Mouse (Mus musculus) ovary, postnatal 14 days (tissue): ENCODE results near the gene Antxr2.

Source experiments
- DNase-seq: peaks from one replicate; pipeline ENCODE4 v3.0.0; 2022; ENCODE audit warnings: low spot score

Gene Antxr2

GRCm38 (mm10) chr5:97907482-97907881 lies 123.4 kb downstream of the Antxr2 start:
- DNase-seq, result no peak

GRCm38 (mm10) chr5:97906537-97907266 lies 124.1 kb downstream of the Antxr2 start:
- DNase-seq, result no peak

- DNase-seq, result no peak
Observed at GRCm38 (mm10) chr5:97905856-97906255, 125.0 kb downstream of the Antxr2 start.

- no peak for DNase-seq
Observed at GRCm38 (mm10) chr5:97901096-97901495, 129.7 kb downstream of the Antxr2 start.

DNA sequence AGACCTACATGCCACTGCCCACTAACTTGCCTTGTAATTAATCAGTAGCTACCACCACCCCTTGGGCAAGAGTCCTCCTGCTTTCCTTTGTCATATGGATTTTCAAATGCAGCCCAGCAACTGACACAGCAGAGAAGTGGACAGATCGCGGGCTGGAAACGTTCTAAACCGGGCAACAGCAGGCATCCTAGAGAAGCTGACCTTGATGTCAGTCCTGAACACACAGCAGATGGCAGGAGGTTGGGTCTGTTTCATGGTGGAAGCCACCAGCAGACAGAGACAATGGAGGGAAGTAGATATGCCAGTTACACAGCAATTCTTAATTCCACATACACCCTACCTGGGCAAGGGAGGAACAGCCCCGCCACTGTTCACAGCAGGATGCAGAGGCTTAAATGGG lies 131.5 kb downstream of the Antxr2 start:
- no peak for DNase-seq

- DNase-seq, result no peak
Observed at GRCm38 (mm10) chr5:97885427-97885826, 145.4 kb downstream of the Antxr2 start.

- DNase-seq, result no peak
Observed at GRCm38 (mm10) chr5:97884110-97884509, 146.7 kb downstream of the Antxr2 start.

GRCm38 (mm10) chr5:97881421-97881820 lies 149.4 kb downstream of the Antxr2 start:
- DNase-seq, result no peak

DNA sequence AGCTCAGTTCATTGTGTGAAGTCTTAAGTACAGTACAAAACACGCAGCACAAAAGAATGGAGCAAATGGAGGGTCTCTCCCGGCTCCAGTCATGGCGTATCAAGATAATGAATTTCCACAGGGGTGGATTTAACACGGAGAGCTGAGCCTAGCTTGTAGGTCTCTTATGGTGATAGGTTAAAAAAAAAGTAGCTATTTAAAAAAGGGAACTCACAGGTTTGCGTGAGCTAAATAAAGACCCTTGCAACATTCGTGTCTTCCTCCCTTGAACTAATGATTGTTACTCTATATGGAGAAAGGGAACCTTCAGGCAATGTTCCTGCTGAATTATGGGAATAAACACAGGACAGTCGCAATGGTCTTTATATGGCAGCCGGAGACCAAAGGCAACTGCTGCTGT lies 150.7 kb downstream of the Antxr2 start:
- DNase-seq, result no peak

DNA sequence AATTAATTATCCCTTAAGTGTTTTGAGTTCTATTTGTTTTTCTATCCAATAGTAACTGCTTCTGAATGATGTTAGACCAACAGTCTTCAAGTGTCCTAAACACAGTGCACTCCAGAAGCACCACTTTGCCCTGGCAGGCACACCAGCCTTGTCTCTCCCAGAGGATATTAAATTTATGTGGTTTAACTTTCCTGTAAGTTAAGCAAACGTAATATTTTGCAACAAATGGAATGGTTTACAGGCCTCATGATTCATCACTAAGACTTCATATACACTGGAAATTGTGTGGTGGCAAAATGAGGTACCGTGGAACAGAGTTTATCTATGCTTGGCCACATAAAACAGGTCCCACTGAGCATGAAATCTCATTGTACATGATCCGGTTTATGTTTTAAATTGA lies 152.0 kb downstream of the Antxr2 start:
- no peak for DNase-seq

GRCm38 (mm10) chr5:97878215-97878794 lies 152.5 kb downstream of the Antxr2 start:
- DNase-seq, result no peak

DNA sequence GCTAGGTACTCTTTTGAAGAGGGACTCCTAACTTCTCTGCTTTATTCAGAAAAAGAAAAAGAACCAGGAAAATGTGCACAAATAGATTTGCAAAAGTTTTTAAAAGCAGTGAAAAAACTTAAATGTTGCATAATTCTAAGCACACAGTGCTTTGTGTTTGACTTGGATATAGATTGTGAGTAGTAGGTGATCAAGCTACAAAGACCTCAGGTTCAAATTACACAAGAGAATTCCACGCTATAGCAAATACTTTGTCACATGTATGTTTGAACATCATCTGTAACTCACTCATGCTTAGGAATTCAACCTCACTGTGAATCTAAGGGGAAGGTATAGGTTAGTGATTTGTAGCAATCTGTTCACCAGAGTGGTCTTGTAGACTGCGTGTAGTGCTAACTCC lies 153.9 kb downstream of the Antxr2 start:
- DNase-seq, result no peak

DNA sequence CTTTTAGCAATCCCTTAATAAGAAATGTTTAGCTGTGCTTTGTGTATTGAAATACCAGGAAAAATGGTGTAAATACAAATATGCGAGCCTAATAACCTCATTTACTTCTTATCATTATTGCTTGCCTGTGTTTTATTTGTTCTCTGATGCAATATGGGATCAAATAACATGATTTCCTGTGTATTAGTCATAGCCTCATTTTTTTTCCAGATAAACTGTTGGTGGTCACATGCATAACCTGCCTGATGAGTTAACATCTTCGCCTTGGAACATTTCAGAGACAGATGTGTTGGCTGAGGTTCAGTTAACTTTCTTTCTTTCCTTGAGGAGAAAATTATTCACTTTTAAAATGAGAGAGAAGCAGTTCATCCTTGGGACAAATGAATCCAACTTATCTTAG lies 162.9 kb downstream of the Antxr2 start:
- DNase-seq, result no peak

DNA sequence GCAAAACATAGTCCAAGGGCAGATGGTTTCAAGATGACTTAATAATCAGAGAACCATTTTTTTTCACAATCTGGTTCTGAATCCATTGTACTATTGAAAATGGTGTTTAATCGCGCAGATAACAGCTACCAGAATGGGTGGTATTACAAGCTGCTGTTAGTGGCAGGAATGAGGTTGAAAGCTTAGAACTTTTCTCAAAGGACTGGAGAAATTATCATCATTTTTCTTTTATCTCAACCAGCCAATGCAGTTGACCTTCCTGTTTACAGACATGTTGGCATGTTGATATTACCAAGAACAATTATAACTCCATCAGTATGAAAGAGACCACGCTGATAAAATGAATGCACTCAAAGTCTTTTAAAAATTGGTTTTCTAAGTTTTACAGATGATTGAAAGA lies 163.9 kb downstream of the Antxr2 start:
- DNase-seq, result no peak

- no peak for DNase-seq
Observed at GRCm38 (mm10) chr5:97857101-97857500, 173.7 kb downstream of the Antxr2 start.

DNA sequence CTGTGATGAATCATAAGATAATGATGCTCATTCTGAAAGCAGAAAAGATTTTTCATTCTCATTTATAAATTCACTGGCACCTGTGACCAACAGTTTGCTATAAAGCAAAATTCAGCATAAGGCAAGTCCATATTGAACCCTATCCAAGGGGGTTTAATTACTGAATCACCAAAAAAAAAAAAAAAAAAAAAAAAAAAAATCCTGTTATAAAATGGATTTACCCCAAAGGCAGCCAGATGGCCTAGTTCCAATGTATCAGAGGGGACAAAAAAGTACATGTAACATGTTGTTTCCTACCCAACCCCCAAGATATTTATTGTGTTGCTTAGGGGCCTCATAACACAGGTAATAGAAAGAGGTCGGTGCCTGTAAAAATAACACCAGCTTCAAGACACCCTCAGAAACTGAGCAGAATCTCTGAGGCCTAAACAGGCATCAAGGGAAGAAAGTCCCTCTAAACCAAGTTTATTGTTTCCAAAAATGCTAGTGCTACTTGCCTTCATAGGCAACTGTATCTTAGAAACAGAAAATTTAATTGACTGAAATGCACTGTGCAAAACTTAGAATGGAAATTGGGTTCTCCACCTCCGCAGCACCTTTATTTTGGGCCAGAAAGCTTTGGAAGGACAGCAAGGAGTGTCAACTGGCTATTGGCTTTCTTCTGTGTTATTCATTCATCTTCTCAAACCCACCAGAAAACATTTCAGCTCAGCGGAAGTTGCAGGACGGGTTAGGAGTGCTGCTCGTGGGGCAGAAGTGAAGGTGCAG lies 178.7 kb downstream of the Antxr2 start:
- DNase-seq, result no peak

DNA sequence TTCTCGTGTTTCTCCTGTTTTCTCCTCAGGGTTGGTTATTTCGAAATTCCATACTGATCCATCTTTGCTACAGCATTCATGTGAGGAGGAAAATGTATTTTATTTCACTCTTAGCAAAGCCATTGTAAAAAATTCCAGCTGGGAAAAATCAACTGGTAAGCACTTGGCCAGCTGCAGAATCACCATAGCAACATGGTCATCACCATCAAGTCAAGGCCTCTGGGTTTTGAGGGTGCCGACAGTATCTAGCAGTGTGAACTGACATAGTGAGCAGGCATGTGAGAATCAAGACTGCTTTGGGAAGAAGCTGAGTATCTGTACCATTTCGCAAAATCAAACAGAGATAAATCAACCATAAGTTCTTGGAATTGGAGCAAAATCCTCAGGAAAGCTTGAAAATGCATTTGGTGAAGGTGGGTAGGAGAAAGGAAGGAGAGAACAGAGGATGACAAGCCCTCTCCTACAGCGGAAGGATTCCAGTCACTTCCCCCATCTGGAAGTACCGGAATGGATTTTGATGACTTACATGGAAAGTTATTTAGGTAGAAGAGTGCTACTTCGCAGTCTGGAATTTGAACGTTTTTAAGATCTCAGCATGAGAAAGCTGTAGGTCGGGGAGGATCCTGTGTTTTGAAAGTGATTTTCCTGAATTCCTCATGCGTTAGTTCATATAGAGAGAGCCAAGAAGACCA lies 183.5 kb downstream of the Antxr2 start:
- DNase-seq, result no peak

- no peak for DNase-seq
Observed at GRCm38 (mm10) chr5:97846503-97846902, 184.3 kb downstream of the Antxr2 start.

DNA sequence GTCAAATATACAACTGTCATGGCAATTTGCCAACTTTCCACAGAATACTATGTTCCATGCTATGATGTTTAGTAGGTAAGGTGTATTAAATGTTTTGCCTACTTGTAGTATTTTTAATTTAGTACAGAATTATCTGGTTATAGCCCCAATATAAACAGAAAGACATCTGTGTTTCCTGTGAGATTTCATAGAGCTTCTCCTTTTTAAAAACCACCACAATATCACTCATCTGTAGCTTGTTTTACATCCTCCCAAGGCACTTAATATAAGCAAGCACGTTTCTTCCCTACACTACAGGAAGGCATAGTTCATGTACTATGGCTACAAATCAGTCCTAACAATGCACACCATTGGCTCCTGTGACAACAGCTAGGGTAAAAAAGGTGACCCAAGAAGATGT lies 188.8 kb downstream of the Antxr2 start:
- no peak for DNase-seq

GRCm38 (mm10) chr5:97839924-97840279 lies 190.9 kb downstream of the Antxr2 start:
- no peak for DNase-seq

DNA sequence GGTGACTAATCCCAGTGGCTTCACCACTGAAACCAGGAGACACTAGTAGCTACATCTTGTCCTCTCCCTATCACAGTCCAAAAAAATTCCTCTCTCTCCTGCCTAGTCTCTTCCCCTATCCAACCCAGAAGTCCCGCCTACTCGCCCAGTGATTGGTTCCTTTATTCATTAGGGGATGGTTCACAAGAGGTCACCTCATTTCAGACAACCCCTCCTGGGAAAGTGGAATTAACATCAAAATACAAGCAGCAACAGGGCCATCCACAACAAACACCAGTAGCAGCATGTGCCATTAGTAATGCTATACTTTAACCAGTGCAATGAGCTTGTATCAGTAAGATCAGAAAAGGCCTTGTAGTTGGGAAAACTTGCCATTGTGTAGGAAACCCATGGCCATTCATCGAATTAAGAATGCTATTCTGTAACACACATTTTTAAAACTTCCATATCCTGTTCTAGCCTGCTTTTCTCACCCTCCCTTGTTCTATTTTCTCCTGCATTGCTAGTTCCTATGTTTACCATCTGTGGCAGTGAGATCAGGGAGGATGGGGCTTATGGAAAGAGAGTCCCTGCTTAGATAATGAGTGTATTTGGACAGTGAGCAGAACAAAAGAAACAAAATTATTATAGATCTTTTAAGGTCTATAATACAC lies 191.4 kb downstream of the Antxr2 start:
- no peak for DNase-seq

DNA sequence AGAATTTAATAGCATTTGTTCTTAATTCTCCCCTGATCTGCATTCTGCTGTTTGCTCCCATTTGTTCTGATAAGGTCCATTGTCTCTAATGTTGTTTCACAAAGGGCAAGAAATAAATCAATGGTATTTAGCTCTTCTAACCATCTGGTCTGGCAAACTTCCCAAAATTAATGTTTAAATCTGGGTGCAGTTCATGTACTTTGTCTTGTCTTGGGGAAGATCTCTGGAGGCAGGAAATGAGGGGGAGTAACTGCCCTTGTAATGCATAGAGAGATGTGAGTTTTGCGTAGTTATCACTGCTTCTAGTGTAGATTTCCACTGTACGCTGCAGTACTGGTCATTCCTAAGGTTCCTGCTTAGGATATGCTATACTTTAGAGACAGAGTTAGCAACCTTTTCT lies 193.5 kb downstream of the Antxr2 start:
- no peak for DNase-seq
